Mouse (Mus musculus): ENCODE results near the gene Spcs3. TPM values are rescaled to one million over a fixed set of nuclear protein-coding genes. Genes with fewer than 3 reads are reported as not detected.
"Not testable (repeated sequence)": the region's sequence is repeated elsewhere in the genome, so short reads cannot be mapped to it uniquely, and the experiment has no call there.

Spcs3 gene
- 10 to 100 TPM; 20.9 to 21.4 TPM for total RNA-seq (2021)
- long read RNA-seq, experiment 1, transcript Spcs3-201 (5 exons, 3,466 nt), result major isoform, 22 of 29 reads
- long read RNA-seq, experiment 1, partial matches to known transcripts, result 1 of 29 reads
- long read RNA-seq, experiment 1, other reads (novel, unspliced or antisense), result 6 of 29 reads
- long read RNA-seq, experiment 2, transcript Spcs3-201 (5 exons, 3,466 nt), result major isoform, 22 of 27 reads
- long read RNA-seq, experiment 2, partial matches to known transcripts, result 0 of 27 reads
- long read RNA-seq, experiment 2, other reads (novel, unspliced or antisense), result 5 of 27 reads

GRCm38 (mm10) chr8:54529382-54530296, at the start of gene Spcs3, which contains the start of gene Asb5:
Gene Spcs3, minus strand, starts transcription at chr8:54529998.
Gene Asb5, plus strand, starts transcription at chr8:54529580.
- DNase-seq, result peak; percentile 94
- intact Hi-C loops (cut with DNase I), result no loop called here

- DNase-seq, result peak in 1 of 2 experiments; percentile 26
- intact Hi-C loops (cut with DNase I), result no loop called here
These were observed 41.1 kb upstream of the Spcs3 start for GRCm38 (mm10) chr8:54570618-54571609.

GRCm38 (mm10) chr8:54567168-54567567, 37.4 kb upstream of the Spcs3 start:
- no peak for DNase-seq
- intact Hi-C loops (cut with DNase I), result no loop called here

- intact Hi-C loops (cut with DNase I), result no loop called here
- DNase-seq, result no peak
These were observed 35.9 kb upstream of the Spcs3 start for GRCm38 (mm10) chr8:54565603-54566260.

- no peak for DNase-seq
- intact Hi-C loops (cut with DNase I), result no loop called here
These were observed 35.4 kb upstream of the Spcs3 start for GRCm38 (mm10) chr8:54565181-54565580.

- DNase-seq, result no peak
- intact Hi-C loops (cut with DNase I), result no loop called here
These were observed 32.3 kb upstream of the Spcs3 start for GRCm38 (mm10) chr8:54562137-54562536.

- intact Hi-C loops (cut with DNase I), result no loop called here
- no peak for DNase-seq
These were observed 25.1 kb upstream of the Spcs3 start for GRCm38 (mm10) chr8:54554921-54555320.

GRCm38 (mm10) chr8:54550026-54550574, 20.3 kb upstream of the Spcs3 start:
- DNase-seq, result peak; percentile 21 to 27
- intact Hi-C loops (cut with DNase I), result loop anchor here (2.0 kb wide), 1 partner anchor 27 kb away; no protein-coding TSS in a partner anchor

GRCm38 (mm10) chr8:54548383-54548782, 18.6 kb upstream of the Spcs3 start:
- intact Hi-C loops (cut with DNase I), result loop anchor here (10.0 kb wide), 1 partner anchor 66 kb away; no protein-coding TSS in a partner anchor
- peak in 1 of 2 experiments; percentile 14 for DNase-seq

GRCm38 (mm10) chr8:54541331-54541730, 11.5 kb upstream of the Spcs3 start:
- no peak for DNase-seq
- intact Hi-C loops (cut with DNase I), result loop anchor here (10.0 kb wide), 1 partner anchor 73 kb away; no protein-coding TSS in a partner anchor

- DNase-seq, result no peak
- intact Hi-C loops (cut with DNase I), result loop anchor here (2.0 kb wide), 1 partner anchor 124 kb away; no protein-coding TSS in a partner anchor
These were observed 7.5 kb upstream of the Spcs3 start for GRCm38 (mm10) chr8:54537285-54537684.

- intact Hi-C loops (cut with DNase I), result no loop called here
- no peak for DNase-seq
These were observed 5.4 kb upstream of the Spcs3 start for GRCm38 (mm10) chr8:54535172-54535571.

GRCm38 (mm10) chr8:54528571-54528970, 1.2 kb downstream of the Spcs3 start:
- no peak for DNase-seq
- intact Hi-C loops (cut with DNase I), result no loop called here

- no peak for DNase-seq
- intact Hi-C loops (cut with DNase I), result no loop called here
These were observed 3.1 kb downstream of the Spcs3 start for GRCm38 (mm10) chr8:54526700-54527099.

- intact Hi-C loops (cut with DNase I), result no loop called here
- DNase-seq, result no peak
These were observed 4.2 kb downstream of the Spcs3 start for GRCm38 (mm10) chr8:54525606-54526005.

GRCm38 (mm10) chr8:54520516-54520915, 9.3 kb downstream of the Spcs3 start:
- intact Hi-C loops (cut with DNase I), result no loop called here

GRCm38 (mm10) chr8:54518756-54519460, 10.9 kb downstream of the Spcs3 start:
- DNase-seq, result no peak
- intact Hi-C loops (cut with DNase I), result no loop called here

More at GRCm38 (mm10) chr8:54520516-54520915, 9.3 kb downstream of the Spcs3 start:
- no peak for DNase-seq

GRCm38 (mm10) chr8:54512200-54512599, 17.6 kb downstream of the Spcs3 start:
- intact Hi-C loops (cut with DNase I); DNase-seq: not testable (repeated sequence)
